Mouse (Mus musculus) neural tube, embryonic 14.5 days (tissue): ENCODE results near the gene Lhfpl3. TPM values are rescaled to one million over a fixed set of nuclear protein-coding genes. Genes with fewer than 3 reads are reported as not detected.
A peak's percentile ranks its signal among the peaks of the same experiment; 100 is the strongest.

ENCODE experiments used
- ATAC-seq: fragments of 200-750 bp; cut with Nextera tagmentation; 2 replicates; pipeline ENCODE4 v1.8.0; 2017; ENCODE audit warnings: low read depth, mild to moderate bottlenecking, moderate TSS enrichment, moderate library complexity
- H3K27ac ChIP-seq: fragments of 300-500 bp; sonication (generic); 2 replicates; pipeline ENCODE4 v1.5.1; 2014; ENCODE audit warnings: low read depth, mild to moderate bottlenecking, control low read depth, low read length, moderate library complexity, mixed read lengths
- H3K27me3 ChIP-seq: fragments of 300-500 bp; sonication (generic); 2 replicates; pipeline ENCODE4 v1.6.1; 2014; ENCODE audit warnings: low read length; ENCODE audit not compliant: control insufficient read depth, insufficient read depth
- H3K36me3 ChIP-seq: fragments of 300-500 bp; sonication (generic); 2 replicates; pipeline ENCODE4 v1.6.1; 2014; ENCODE audit warnings: low read length, mixed read lengths; ENCODE audit not compliant: control insufficient read depth, insufficient read depth
- H3K4me1 ChIP-seq: fragments of 300-500 bp; sonication (generic); 2 replicates; pipeline ENCODE4 v1.6.1; 2014; ENCODE audit warnings: low read length; ENCODE audit not compliant: control insufficient read depth, insufficient read depth
- H3K4me2 ChIP-seq: fragments of 300-500 bp; sonication (generic); 2 replicates; pipeline ENCODE4 v1.6.1; 2014; ENCODE audit warnings: mild to moderate bottlenecking, low read depth, low read length, control low read depth
- H3K4me3 ChIP-seq: fragments of 300-500 bp; sonication (generic); 2 replicates; pipeline ENCODE4 v1.5.1; 2014; ENCODE audit warnings: low read depth, low read length, control low read depth, mixed read lengths
- H3K9ac ChIP-seq: fragments of 300-500 bp; sonication (generic); replicated peaks from 2 replicates; pipeline ENCODE4 v1.6.1; 2014; ENCODE audit warnings: low read depth, mild to moderate bottlenecking, control low read depth, low read length, mixed read lengths
- H3K9me3 ChIP-seq: fragments of 300-500 bp; sonication (generic); 2 replicates; pipeline ENCODE4 v1.6.1; 2016; ENCODE audit warnings: low read length; ENCODE audit not compliant: control insufficient read depth
- WGBS: fragments of 180-500 bp; shearing (Covaris S2); extraction: QIAGEN DNeasy Blood & Tissue Kit; methylation state at CpG from one replicate; pipeline ENCODE4 v1.1.7; 2014; 5-methylcytosine and 5-hydroxymethylcytosine counted together
- microRNA-seq: library from miRNA; unstranded; fragments of <30 nt; microRNA quantifications from one replicate; pipeline ENCODE4, GENCODE M21; 2016
- polyA plus RNA-seq: library from polyadenylated mRNA; unstranded; fragments of >200 nt; fragmentation: Nextera tagmentation; extraction: Ambion mirVana; gene quantifications from 2 replicates; pipeline ENCODE4 v1.2.1, GENCODE M21; 2014

Gene Lhfpl3
- polyA plus RNA-seq, 1 experiment from 2014 or later = 27.6 TPM

DNA sequence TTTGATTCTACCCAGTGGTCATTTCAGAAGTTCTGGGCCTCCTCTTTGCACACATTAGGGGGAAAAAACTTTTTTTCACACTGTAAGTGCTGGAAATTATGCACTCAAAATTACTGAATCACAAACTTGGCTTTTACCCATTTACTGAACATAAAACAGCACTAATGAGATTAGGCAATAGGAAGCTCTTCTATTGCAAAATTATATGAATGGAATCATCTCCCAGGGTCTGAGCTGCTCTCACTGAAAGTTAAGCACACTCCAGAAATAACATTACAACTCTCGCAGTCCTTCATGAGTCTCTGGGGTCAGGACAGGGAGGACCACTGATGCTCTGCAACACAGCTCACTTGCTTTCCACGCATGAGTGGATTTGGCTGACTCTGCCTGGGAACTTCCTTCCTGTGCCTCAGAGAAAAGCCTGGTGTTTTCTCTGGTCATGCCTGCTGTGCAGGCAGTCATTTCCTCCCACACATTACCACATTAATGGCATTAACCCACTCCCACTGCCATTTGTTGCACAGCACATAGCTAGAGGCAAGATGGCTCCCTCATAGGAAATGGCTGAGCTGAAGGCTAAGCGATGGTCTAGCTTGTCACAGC, 510.1 kb downstream of the Lhfpl3 start:
- 40% methylated on average over 3 of the region's 3 CpGs for WGBS
- Histone ChIP-seq H3K27ac (no peak overlapping the region), H3K9me3 (no peaks in the 10 kb centered on the region), H3K4me3 (no peak overlapping the region), H3K4me1 (no peaks in the 10 kb centered on the region), H3K27me3 (no peaks in the 10 kb centered on the region), H3K9ac (no peak overlapping the region), H3K36me3 (no peaks in the 10 kb centered on the region), H3K4me2 (no peak overlapping the region)
- peak; percentile 49; the same call in 1 of the 2 replicates for ATAC-seq

DNA sequence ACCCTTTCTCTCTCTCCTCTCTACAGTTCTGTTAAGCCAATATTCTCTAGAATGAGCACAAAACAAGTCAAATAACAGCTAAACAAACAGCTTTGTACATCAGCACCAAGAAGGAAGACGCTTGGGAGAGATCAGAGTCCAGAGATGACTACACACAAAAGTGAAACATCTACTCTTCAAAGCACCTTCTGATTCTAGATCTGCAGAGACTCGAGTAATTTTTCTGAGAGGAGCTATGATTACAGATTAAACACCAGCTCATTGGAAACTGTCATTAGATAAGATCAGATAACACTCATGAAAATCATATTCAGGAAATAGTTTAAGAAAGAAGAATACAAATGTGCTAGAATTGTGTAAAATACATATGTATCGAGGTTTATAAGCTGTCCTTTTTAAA, 527.5 kb downstream of the Lhfpl3 start:
- 88% methylated on average over 3 of the region's 3 CpGs for WGBS
- no peaks in the 10 kb centered on the region for H3K4me1 ChIP-seq

GRCm38 (mm10) chr5:23279364-23279763, 533.5 kb downstream of the Lhfpl3 start:
- no peak overlapping the region for H3K9ac ChIP-seq
- H3K4me3 ChIP-seq = no peak overlapping the region
- H3K4me2 ChIP-seq = no peak overlapping the region
- no peaks in the 10 kb centered on the region for H3K36me3 ChIP-seq
- H3K27me3 ChIP-seq = no peaks in the 10 kb centered on the region
- no peaks in the 10 kb centered on the region for H3K4me1 ChIP-seq
- no peaks in the 10 kb centered on the region for H3K9me3 ChIP-seq
- 93% methylated on average over 7 of the region's 7 CpGs for WGBS
- no peak for ATAC-seq
- H3K27ac ChIP-seq = no peak overlapping the region

More for the DNA sequence above, 527.5 kb downstream of the Lhfpl3 start:
- Histone ChIP-seq H3K4me3 (no peak overlapping the region), H3K27me3 (no peaks in the 10 kb centered on the region), H3K9ac (no peak overlapping the region), H3K27ac (no peak overlapping the region), H3K4me2 (no peak overlapping the region), H3K9me3 (no peaks in the 10 kb centered on the region), H3K36me3 (no peaks in the 10 kb centered on the region)
- ATAC-seq = no peak

DNA sequence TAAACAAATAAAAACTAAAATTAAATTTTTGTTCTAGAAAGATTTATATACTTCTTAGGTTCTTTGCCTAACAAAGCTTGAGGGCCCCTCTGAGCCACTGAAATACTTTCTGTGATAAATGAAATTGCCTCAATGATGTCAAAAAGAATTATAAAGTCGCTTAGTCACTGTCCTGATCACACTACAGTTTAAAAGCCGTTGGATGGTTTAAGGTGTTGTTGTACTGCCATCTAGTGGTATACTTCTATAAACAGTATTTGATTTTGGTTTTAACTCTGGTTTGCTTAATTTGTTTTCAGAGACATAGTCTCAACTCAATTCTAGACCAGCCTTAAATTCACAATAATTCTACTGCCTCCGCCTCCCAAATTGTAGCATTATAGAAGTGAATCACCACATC, 539.0 kb downstream of the Lhfpl3 start:
- Histone ChIP-seq H3K36me3 (no peaks in the 10 kb centered on the region), H3K4me3 (no peak overlapping the region), H3K27ac (no peak overlapping the region), H3K9ac (no peak overlapping the region), H3K4me2 (no peak overlapping the region), H3K9me3 (no peaks in the 10 kb centered on the region), H3K27me3 (no peaks in the 10 kb centered on the region), H3K4me1 (no peaks in the 10 kb centered on the region)
- 28% methylated on average over 3 of the region's 3 CpGs for WGBS
- 0 out of 2 replicates have a peak, but pooled peaks have one; percentile 31 for ATAC-seq

DNA sequence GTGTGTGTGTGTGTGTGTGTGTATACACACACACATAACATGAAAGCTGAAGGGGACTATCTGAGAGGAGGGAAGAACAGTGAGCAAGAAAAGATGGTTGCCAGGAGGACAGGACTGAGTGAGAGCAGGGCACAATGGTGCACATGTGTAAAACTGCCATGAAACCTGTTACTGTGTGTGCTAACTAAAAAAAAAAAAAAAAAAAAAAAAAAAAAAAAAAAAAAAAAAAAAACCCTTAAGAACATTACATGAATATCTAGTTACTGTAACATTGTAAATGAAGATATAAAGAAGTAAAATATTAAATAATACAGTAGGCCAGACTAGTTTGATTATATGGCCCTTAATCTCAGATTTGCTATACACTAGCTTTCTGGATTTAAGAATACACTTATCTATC, 543.3 kb downstream of the Lhfpl3 start:
- no peak for ATAC-seq
- H3K9me3 ChIP-seq = no peaks in the 10 kb centered on the region
- no peak overlapping the region for H3K9ac ChIP-seq
- H3K36me3 ChIP-seq = no peaks in the 10 kb centered on the region
- H3K4me2 ChIP-seq = no peak overlapping the region
- H3K27me3 ChIP-seq = no peaks in the 10 kb centered on the region
- no peak overlapping the region for H3K4me3 ChIP-seq
- no peak overlapping the region for H3K27ac ChIP-seq
- H3K4me1 ChIP-seq = no peaks in the 10 kb centered on the region

Small RNA genes within 50 kb of the gene (microRNA-seq; reads per million reads assigned to microRNA genes)
- not detected for gene Gm28022
- gene Gm44363 = not detected

Other genes with a start within 250 kb of the Lhfpl3 start
- 37.4 and 39.5 TPM in 2 replicates for gene Orc5, start 195.6 kb upstream of the Lhfpl3 start, polyA plus RNA-seq